Mouse (Mus musculus) cortical plate, adult 2 months (tissue): ENCODE data around the gene Mrps9.

Experiments used
- CTCF ChIP-seq: fragments of 200-500 bp; IDR thresholded peaks from 2 replicates; pipeline ENCODE4 v1.5.1; 2011; ENCODE audit warnings: mild to moderate bottlenecking, control low read depth, low read length; ENCODE audit not compliant: insufficient read depth; ENCODE audit errors: extremely low read depth
- POLR2A ChIP-seq: fragments of 200-500 bp; IDR thresholded peaks from 2 replicates; pipeline ENCODE4 v1.6.1; 2011; ENCODE audit warnings: mild to moderate bottlenecking, low read length, control low read depth; ENCODE audit not compliant: insufficient read depth; ENCODE audit errors: extremely low read depth

DNA sequence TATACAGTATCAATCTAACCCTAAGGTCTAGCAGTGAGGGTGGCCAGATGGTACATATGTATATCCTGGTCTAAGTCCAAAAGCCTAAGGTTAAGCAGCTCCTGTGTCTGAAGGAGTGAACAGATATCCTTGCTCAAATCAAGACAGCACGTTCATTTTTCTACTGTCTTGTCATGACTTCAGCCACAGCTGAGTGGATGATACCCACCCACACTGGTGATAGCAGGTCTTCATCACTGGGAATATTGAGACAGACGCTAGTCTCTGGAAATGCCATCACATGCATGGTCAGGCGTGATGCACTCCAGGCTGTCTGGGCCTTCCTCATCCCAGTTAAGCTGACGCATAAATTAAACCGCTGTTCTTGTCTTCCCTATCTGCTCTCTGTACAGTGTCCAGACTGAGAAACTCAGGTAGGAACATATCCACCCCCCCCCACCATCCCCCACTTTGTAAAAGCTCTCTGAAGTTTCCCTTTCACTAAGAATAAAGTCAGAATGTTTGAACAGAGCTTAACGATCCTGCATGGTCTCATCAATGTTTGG is 37.7 kb upstream of the Mrps9 start:
- TF ChIP-seq CTCF, result no peak
- no peak for TF ChIP-seq POLR2A
